Mouse (Mus musculus) stomach, embryonic 14.5 days (tissue): ENCODE results near the gene D630045J12Rik. TPM values are rescaled to one million over a fixed set of nuclear protein-coding genes. Genes with fewer than 3 reads are reported as not detected.
A peak's percentile ranks its signal among the peaks of the same experiment; 100 is the strongest.

Experiments
- ATAC-seq: fragments of 200-750 bp; cut with Nextera tagmentation; 2 replicates; pipeline ENCODE4 v1.8.0; 2017; ENCODE audit warnings: low read depth, moderate TSS enrichment; ENCODE audit not compliant: insufficient number of reproducible peaks, insufficient read depth, low FRiP score
- H3K27ac ChIP-seq: fragments of 300-500 bp; sonication (generic); 2 replicates; pipeline ENCODE4 v1.5.1; 2014; ENCODE audit warnings: mild to moderate bottlenecking, low read length, moderate library complexity, mixed read lengths
- H3K27me3 ChIP-seq: fragments of 300-500 bp; sonication (generic); 2 replicates; pipeline ENCODE4 v1.6.1; 2014; ENCODE audit warnings: low read length, control low read depth, mixed read lengths; ENCODE audit not compliant: control insufficient read depth, insufficient read depth
- H3K36me3 ChIP-seq: fragments of 300-500 bp; sonication (generic); 2 replicates; pipeline ENCODE4 v1.6.1; 2014; ENCODE audit warnings: mild to moderate bottlenecking, control low read depth, low read length, moderate library complexity, mixed read lengths; ENCODE audit not compliant: control insufficient read depth, insufficient read depth
- H3K4me1 ChIP-seq: fragments of 300-500 bp; sonication (generic); 2 replicates; pipeline ENCODE4 v1.6.1; 2014; ENCODE audit warnings: low read length, control low read depth, mixed read lengths; ENCODE audit not compliant: control insufficient read depth, insufficient read depth
- H3K4me2 ChIP-seq: fragments of 300-500 bp; sonication (generic); replicated peaks from 2 replicates; pipeline ENCODE4 v1.6.1; 2014; ENCODE audit warnings: low read depth, low read length, control low read depth
- H3K4me3 ChIP-seq: fragments of 300-500 bp; sonication (generic); 2 replicates; pipeline ENCODE4 v1.5.1; 2014; ENCODE audit warnings: low read depth, low read length, control low read depth
- H3K9ac ChIP-seq: fragments of 300-500 bp; sonication (generic); replicated peaks from 2 replicates; pipeline ENCODE4 v1.6.1; 2014; ENCODE audit warnings: low read depth, mild to moderate bottlenecking, control low read depth, low read length, moderate library complexity, mixed read lengths
- H3K9me3 ChIP-seq: fragments of 300-500 bp; sonication (generic); 2 replicates; pipeline ENCODE4 v1.6.1; 2016; ENCODE audit warnings: low read depth, low read length, control low read depth; ENCODE audit not compliant: control insufficient read depth
- WGBS: fragments of 180-500 bp; shearing (Covaris S2); extraction: QIAGEN DNeasy Blood & Tissue Kit; methylation state at CpG from one replicate; pipeline ENCODE4 v1.1.7; 2014; 5-methylcytosine and 5-hydroxymethylcytosine counted together
- polyA plus RNA-seq: library from polyadenylated mRNA; unstranded; fragments of >200 nt; fragmentation: Nextera tagmentation; extraction: Ambion mirVana; gene quantifications from 2 replicates; pipeline ENCODE4 v1.2.1, GENCODE M21; 2014

The D630045J12Rik gene
- polyA plus RNA-seq, 1 experiment from 2014 or later = 8.1 TPM

GRCm38 (mm10) chr6:38149483-38149882 is 104.3 kb downstream of the D630045J12Rik start:
- Histone ChIP-seq H3K36me3 (peaks cover 20% of the 10 kb centered on the region), H3K4me3 (no peak overlapping the region), H3K4me2 (no peak overlapping the region)

DNA sequence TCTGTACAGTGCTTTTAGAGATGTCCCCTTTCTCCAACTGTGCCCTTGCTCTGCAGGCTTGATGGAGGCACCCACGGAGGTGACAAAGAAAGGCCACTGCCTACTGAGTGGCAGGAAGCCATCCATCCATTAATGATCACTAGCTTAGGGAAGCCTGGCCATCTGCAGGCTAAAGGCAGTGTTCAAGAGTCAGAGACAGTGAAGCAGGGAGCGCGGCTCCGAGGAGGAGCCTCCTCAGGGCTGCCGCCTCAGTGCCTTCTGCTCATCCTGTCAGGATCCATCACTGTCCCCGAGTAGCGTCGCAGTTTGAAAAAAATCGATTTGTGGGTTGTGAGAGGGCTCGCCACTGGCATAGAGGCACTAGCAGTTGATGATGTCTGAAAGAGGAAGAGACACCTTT is 105.2 kb downstream of the D630045J12Rik start:
- no peak overlapping the region for H3K4me2 ChIP-seq
- ATAC-seq = no peak

More at GRCm38 (mm10) chr6:38149483-38149882, 104.3 kb downstream of the D630045J12Rik start:
- Histone ChIP-seq H3K9ac (no peak overlapping the region), H3K27me3 (no peaks in the 10 kb centered on the region), H3K4me1 (peaks cover under 1% of the 10 kb centered on the region; the same call in 1 of the 2 replicates), H3K27ac (no peak overlapping the region), H3K9me3 (no peaks in the 10 kb centered on the region)
- 88% methylated on average over 19 of the region's 19 CpGs for WGBS
- no peak for ATAC-seq

DNA sequence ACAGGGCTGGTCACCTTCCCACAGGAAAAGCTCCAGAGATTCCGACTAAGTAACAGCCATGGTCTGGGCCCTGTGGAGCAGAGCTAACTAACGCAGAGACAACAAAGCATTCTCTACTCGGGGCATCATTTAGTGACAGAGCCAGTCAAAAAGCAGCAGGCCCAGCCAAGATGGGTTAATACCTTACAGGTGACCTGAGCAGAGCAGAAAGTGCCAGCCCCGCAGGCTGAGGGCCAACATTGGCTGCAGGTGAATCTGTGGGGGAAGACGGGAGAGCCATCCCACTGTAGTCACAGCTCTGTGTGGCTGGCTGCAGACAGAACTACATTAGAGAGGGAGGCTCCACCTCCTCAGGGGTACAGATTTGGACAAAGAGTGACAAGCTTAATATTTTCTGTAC is 106.5 kb downstream of the D630045J12Rik start:
- Histone ChIP-seq H3K9ac (no peak overlapping the region), H3K9me3 (no peaks in the 10 kb centered on the region), H3K27me3 (no peaks in the 10 kb centered on the region), H3K27ac (no peak overlapping the region), H3K36me3 (peaks cover 20% of the 10 kb centered on the region), H3K4me2 (no peak overlapping the region), H3K4me1 (peaks cover 8% of the 10 kb centered on the region; the same call in 1 of the 2 replicates), H3K4me3 (no peak overlapping the region)
- WGBS = 86% methylated on average over 5 of the region's 5 CpGs
- no peak for ATAC-seq

More for the DNA sequence above, 105.2 kb downstream of the D630045J12Rik start:
- H3K9me3 ChIP-seq = no peaks in the 10 kb centered on the region
- no peak overlapping the region for H3K4me3 ChIP-seq
- peaks cover 20% of the 10 kb centered on the region for H3K36me3 ChIP-seq
- no peak overlapping the region for H3K9ac ChIP-seq
- peaks cover 8% of the 10 kb centered on the region; the same call in 1 of the 2 replicates for H3K4me1 ChIP-seq
- WGBS = 88% methylated on average over 10 of the region's 10 CpGs
- no peak overlapping the region for H3K27ac ChIP-seq
- no peaks in the 10 kb centered on the region for H3K27me3 ChIP-seq

- H3K9me3 ChIP-seq = no peaks in the 10 kb centered on the region
- H3K4me2 ChIP-seq = no peak overlapping the region
- no peak overlapping the region for H3K9ac ChIP-seq
- WGBS = 72% methylated on average over 8 of the region's 8 CpGs
- no peak for ATAC-seq
- peaks cover 8% of the 10 kb centered on the region; the same call in 1 of the 2 replicates for H3K4me1 ChIP-seq
- no peak overlapping the region for H3K4me3 ChIP-seq
- no peaks in the 10 kb centered on the region for H3K27me3 ChIP-seq
- no peak overlapping the region for H3K27ac ChIP-seq
- peaks cover 20% of the 10 kb centered on the region for H3K36me3 ChIP-seq
Observed at GRCm38 (mm10) chr6:38145463-38146065, 108.2 kb downstream of the D630045J12Rik start.

DNA sequence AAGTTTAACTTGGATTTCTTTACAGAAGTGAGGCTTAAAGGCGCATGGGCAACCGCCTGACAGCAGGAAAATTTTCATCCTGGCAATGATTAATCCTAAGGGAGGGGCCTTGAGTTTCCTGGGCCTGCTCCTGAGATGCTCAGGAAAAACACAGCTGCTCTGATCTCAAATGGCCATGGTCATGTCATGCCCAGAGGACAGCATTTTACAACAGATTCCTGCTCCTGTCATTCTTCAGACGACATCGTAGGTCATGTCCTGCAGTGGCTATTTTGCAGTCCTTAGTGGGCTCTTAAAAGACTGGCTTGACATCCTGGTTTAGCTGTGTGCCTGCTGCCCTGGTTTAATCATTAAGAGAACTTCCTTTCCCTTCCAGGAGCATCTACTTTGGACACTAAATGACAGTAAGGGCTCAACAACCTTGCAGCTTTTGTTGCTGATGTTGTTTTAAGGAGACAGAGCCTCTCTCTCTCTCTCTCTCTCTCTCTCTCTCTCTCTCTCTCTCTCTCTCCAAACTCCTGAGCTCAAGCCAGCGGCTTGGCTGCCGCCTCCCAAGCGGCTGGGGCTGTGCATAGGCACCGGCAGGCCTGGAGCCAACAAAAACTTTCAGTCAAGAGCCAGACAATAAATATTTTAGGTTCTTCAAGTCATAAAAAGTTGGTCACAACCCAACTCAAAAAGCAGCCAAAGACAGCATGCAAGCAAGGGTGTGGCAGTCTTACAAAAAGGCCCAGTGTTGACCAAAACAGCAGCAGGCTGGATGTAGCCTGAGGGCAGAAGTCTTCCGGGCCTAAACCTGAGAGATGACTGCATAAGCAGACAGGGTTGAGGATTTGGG is 109.4 kb downstream of the D630045J12Rik start:
- 46% methylated on average over 9 of the region's 9 CpGs for WGBS
- Histone ChIP-seq H3K9ac (no peak overlapping the region), H3K27me3 (no peaks in the 10 kb centered on the region), H3K4me1 (peaks cover 8% of the 10 kb centered on the region; the same call in 1 of the 2 replicates), H3K27ac (peak overlapping the region; percentile 53; the same call in 1 of the 2 replicates), H3K4me3 (no peak overlapping the region), H3K36me3 (peaks cover 20% of the 10 kb centered on the region), H3K4me2 (no peak overlapping the region), H3K9me3 (no peaks in the 10 kb centered on the region)
- peak; percentile 25; the same call in 1 of the 2 replicates for ATAC-seq

DNA sequence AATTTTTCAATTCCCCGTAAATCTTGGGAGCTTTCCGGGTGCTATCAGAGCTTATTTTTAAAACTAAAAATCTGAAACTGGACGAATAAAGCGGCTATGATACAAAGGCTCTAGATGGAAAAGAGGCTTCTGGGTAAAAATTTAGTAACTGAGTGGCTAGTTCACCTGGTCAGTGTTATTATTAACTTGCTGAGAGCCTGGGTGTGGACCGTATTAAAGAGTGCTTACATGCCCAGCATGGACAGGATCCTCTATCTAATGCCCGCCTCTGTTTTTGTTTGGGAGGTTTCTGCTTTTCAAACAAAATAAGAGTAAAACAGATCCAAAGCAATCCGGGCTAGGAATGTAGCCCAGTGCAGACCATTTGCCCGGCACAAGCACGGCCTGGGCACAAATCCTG is 113.4 kb downstream of the D630045J12Rik start:
- Histone ChIP-seq H3K9me3 (no peaks in the 10 kb centered on the region), H3K4me2 (no peak overlapping the region), H3K27ac (no peak overlapping the region), H3K4me1 (peaks cover 8% of the 10 kb centered on the region; the same call in 1 of the 2 replicates), H3K9ac (no peak overlapping the region), H3K4me3 (no peak overlapping the region), H3K36me3 (no peaks in the 10 kb centered on the region), H3K27me3 (no peaks in the 10 kb centered on the region)
- WGBS = 89% methylated on average over 9 of the region's 9 CpGs
- ATAC-seq = no peak

GRCm38 (mm10) chr6:38139086-38139485 is 114.7 kb downstream of the D630045J12Rik start:
- H3K27ac ChIP-seq = no peak overlapping the region
- no peak for ATAC-seq
- H3K4me3 ChIP-seq = no peak overlapping the region
- peaks cover 4% of the 10 kb centered on the region for H3K36me3 ChIP-seq
- H3K9ac ChIP-seq = no peak overlapping the region
- H3K27me3 ChIP-seq = no peaks in the 10 kb centered on the region
- H3K9me3 ChIP-seq = no peaks in the 10 kb centered on the region
- 83% methylated on average over 3 of the region's 3 CpGs for WGBS
- peaks cover 4% of the 10 kb centered on the region; the same call in 1 of the 2 replicates for H3K4me1 ChIP-seq
- no peak overlapping the region for H3K4me2 ChIP-seq

GRCm38 (mm10) chr6:38134806-38135559 is 118.8 kb downstream of the D630045J12Rik start:
- Histone ChIP-seq H3K4me2 (no peak overlapping the region), H3K9me3 (no peaks in the 10 kb centered on the region), H3K27me3 (no peaks in the 10 kb centered on the region), H3K27ac (no peak overlapping the region), H3K36me3 (peaks cover 10% of the 10 kb centered on the region), H3K9ac (no peak overlapping the region), H3K4me3 (no peak overlapping the region), H3K4me1 (no peaks in the 10 kb centered on the region)
- no peak for ATAC-seq
- 81% methylated on average over 8 of the region's 8 CpGs for WGBS
